Mouse (Mus musculus) ES-Bruce4 (cell line): Measurements from ENCODE around the gene Ankdd1b. TPM values are rescaled to one million over a fixed set of nuclear protein-coding genes. Genes with fewer than 3 reads are reported as not detected.

ENCODE experiments used
- H3K27ac ChIP-seq: 2 replicates; pipeline ENCODE4 v1.5.1; 2012; ENCODE audit warnings: low read length, inconsistent platforms; ENCODE audit not compliant: insufficient read depth
- H3K27me3 ChIP-seq: 2 replicates; pipeline ENCODE4 v1.6.1; 2012; ENCODE audit warnings: mild to moderate bottlenecking, low read length, inconsistent platforms; ENCODE audit not compliant: control insufficient read depth, poor library complexity, insufficient read depth, severe bottlenecking
- H3K36me3 ChIP-seq: 2 replicates; pipeline ENCODE4 v1.6.1; 2012; ENCODE audit warnings: inconsistent platforms, mild to moderate bottlenecking, low read length, moderate library complexity; ENCODE audit not compliant: control insufficient read depth, poor library complexity, insufficient read depth, severe bottlenecking
- H3K4me1 ChIP-seq: one replicate; pipeline ENCODE4 v1.8.1; 2011; ENCODE audit warnings: low read length; ENCODE audit not compliant: control insufficient read depth, insufficient read depth
- H3K4me3 ChIP-seq: 2 replicates; pipeline ENCODE4 v1.5.1; 2011; ENCODE audit warnings: low read depth, mild to moderate bottlenecking, low read length
- H3K9ac ChIP-seq: 2 replicates; pipeline ENCODE4 v1.6.1; 2012; ENCODE audit warnings: low read depth, mild to moderate bottlenecking, inconsistent platforms; ENCODE audit not compliant: poor library complexity, severe bottlenecking
- H3K9me3 ChIP-seq: replicated peaks from 2 replicates; pipeline ENCODE4 v1.6.1; 2012; ENCODE audit warnings: mild to moderate bottlenecking, low read length, inconsistent platforms; ENCODE audit not compliant: control insufficient read depth, poor library complexity, insufficient read depth, severe bottlenecking
- CTCF ChIP-seq: IDR thresholded peaks from one replicate; pipeline ENCODE4 v1.8.1; 2011; ENCODE audit warnings: low read depth, low read length
- EP300 ChIP-seq: IDR thresholded peaks from 2 replicates; pipeline ENCODE4 v1.6.1; 2011; ENCODE audit warnings: low read depth, low read length; ENCODE audit not compliant: insufficient read depth
- POLR2A ChIP-seq: IDR thresholded peaks from one replicate; pipeline ENCODE4 v1.8.1; 2011; ENCODE audit warnings: low read length; ENCODE audit not compliant: insufficient read depth
- polyA plus RNA-seq: library from polyadenylated mRNA; stranded (reverse); fragments of >200 nt; gene quantifications from 2 replicates; pipeline ENCODE4 v1.2.4, GENCODE M21; 2011; ENCODE audit warnings: low read depth; ENCODE audit not compliant: missing spikeins, insufficient read depth, insufficient read length

Ankdd1b gene
- polyA plus RNA-seq, 1 experiment: not detected

- Histone ChIP-seq H3K9me3 (no peaks in the 10 kb centered on the region), H3K4me1 (no peaks in the 10 kb centered on the region), H3K9ac (no peak overlapping the region), H3K27ac (no peak overlapping the region), H3K27me3 (no peaks in the 10 kb centered on the region), H3K4me3 (no peak overlapping the region), H3K36me3 (peaks cover 16% of the 10 kb centered on the region)
- TF ChIP-seq CTCF (no peak), POLR2A (no peak)
Measured at GRCm38 (mm10) chr13:96510635-96511034, 39.6 kb upstream of the Ankdd1b start.

DNA sequence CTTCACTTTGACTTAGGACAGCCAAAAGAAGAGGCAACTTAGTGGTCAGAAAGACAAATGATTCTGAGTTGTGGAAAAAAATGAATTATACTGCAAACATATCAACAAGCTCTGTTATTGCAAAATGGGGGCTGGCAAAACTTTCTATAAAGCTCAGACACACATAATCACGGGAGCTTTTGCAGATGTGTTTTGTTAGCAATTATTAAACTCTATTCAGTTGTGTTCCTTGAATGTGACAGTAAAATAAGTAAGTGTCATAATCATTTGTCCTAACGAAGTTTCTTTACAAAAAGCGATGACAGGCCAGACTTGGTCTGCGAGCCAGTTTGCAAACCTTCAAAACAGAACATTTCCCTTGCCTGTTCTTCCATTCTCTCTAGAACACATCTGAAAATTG lies 36.5 kb upstream of the Ankdd1b start:
- Histone ChIP-seq H3K9me3 (no peaks in the 10 kb centered on the region), H3K4me1 (no peaks in the 10 kb centered on the region), H3K36me3 (peaks cover 11% of the 10 kb centered on the region), H3K9ac (no peak overlapping the region), H3K4me3 (no peak overlapping the region), H3K27me3 (no peaks in the 10 kb centered on the region), H3K27ac (no peak overlapping the region)
- TF ChIP-seq EP300 (no peak), POLR2A (no peak)

GRCm38 (mm10) chr13:96506313-96506712 lies 35.3 kb upstream of the Ankdd1b start:
- peaks cover 11% of the 10 kb centered on the region for H3K36me3 ChIP-seq
- no peak overlapping the region for H3K4me3 ChIP-seq
- H3K27me3 ChIP-seq: no peaks in the 10 kb centered on the region
- no peak overlapping the region for H3K27ac ChIP-seq
- H3K4me1 ChIP-seq: no peaks in the 10 kb centered on the region
- H3K9me3 ChIP-seq: no peaks in the 10 kb centered on the region
- H3K9ac ChIP-seq: no peak overlapping the region
- TF ChIP-seq CTCF: no peak
- TF ChIP-seq POLR2A: no peak
- TF ChIP-seq EP300: no peak

DNA sequence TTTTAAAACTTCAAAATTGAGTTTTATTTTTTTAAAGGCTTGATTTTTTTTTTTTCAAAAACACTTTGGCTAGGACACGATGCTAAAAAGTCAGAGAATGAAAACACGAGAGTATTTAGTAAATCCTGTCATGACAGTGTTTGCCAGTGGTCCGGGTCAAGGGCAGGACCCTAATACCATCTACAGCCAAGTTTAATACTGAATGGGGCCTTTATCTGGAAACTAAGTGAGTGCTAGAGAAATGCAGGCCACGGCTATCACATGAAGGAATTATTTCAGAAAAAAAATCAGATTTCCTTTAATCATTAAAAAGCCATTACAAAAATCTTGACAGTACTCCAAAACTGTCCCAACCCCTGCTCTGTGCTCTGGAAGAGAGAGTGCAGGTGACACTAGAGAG lies 34.7 kb upstream of the Ankdd1b start:
- Histone ChIP-seq H3K4me1 (no peaks in the 10 kb centered on the region), H3K27me3 (no peaks in the 10 kb centered on the region), H3K9me3 (no peaks in the 10 kb centered on the region), H3K36me3 (peaks cover 14% of the 10 kb centered on the region), H3K9ac (no peak overlapping the region), H3K4me3 (no peak overlapping the region), H3K27ac (no peak overlapping the region)
- TF ChIP-seq POLR2A: no peak
- TF ChIP-seq EP300: no peak
- no peak for TF ChIP-seq CTCF

DNA sequence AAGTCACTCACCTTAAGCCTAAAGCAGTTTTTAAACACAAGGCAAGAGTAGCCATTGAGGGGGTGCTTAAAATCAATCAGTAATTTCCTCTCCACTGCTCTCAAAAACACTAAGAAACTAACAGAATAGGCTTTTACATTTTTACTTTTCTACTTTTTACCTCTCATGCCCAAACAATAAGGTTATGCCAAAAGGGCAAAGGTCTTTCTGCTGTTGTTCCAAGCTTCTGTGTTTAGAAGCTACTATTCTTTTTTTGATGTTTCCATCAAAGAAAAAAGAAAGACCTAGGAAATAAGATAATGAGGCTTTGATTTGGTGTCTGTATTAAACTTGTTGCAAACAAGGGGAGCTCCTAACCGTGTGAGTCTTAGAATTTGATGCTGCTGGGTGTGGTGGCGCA lies 28.9 kb upstream of the Ankdd1b start:
- Histone ChIP-seq H3K36me3 (peaks cover 17% of the 10 kb centered on the region), H3K27me3 (no peaks in the 10 kb centered on the region), H3K9ac (no peak overlapping the region), H3K4me3 (no peak overlapping the region), H3K9me3 (no peaks in the 10 kb centered on the region), H3K27ac (no peak overlapping the region), H3K4me1 (no peaks in the 10 kb centered on the region)
- TF ChIP-seq CTCF (no peak), POLR2A (no peak), EP300 (no peak)

GRCm38 (mm10) chr13:96496630-96497029 lies 25.6 kb upstream of the Ankdd1b start:
- peaks cover 17% of the 10 kb centered on the region for H3K36me3 ChIP-seq
- no peak overlapping the region for H3K4me3 ChIP-seq
- H3K4me1 ChIP-seq: no peaks in the 10 kb centered on the region
- H3K9me3 ChIP-seq: no peaks in the 10 kb centered on the region
- H3K9ac ChIP-seq: no peak overlapping the region
- H3K27ac ChIP-seq: no peak overlapping the region
- TF ChIP-seq EP300: no peak
- TF ChIP-seq CTCF: no peak
- no peak for TF ChIP-seq POLR2A
- H3K27me3 ChIP-seq: no peaks in the 10 kb centered on the region
